9 mouse cellular contexts compared by ENCODE assay signal in the genomic region with DNA sequence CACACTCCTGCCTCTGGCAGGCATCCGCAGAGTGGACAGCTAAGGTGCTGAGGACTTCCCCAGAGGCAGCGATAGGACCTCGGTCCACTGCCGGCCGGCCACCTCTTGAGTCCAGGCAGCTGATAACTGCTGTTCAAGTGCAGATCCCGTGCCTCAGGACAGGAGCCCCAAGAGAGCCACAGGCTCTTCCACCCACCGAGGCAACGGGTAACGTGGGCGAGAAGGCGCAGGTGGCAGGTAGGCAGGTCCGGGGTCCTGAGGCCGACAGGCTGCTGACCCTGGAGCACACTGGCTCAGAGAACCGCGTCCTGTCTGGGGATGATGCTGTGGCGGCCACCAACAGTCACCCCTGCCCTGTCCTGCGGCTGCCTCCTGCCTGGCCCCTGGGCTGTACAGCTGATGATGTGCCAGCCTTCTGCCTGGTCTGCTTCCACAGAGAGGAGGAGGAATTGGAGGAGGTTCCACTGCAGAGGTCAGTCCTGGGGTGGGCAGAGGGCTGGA. TPM values are rescaled to one million over a fixed set of nuclear protein-coding genes. Genes with fewer than 3 reads are reported as not detected.
DNase-seq lines count a peak whose midpoint lies in the region; ATAC-seq and TF ChIP-seq lines count a peak whose summit lies in the region.
"Had no signal": no experiment of that assay in that cellular context is flagged by ENCODE, and none has a peak within 500 bp of the region (broad histone marks: within the 10 kb centered on the region; RNA-seq: fewer than 3 reads in every experiment).

No protein-coding gene starts in this region.

- H3K4me1 ChIP-seq in neural tube, embryonic 14.5 days (ENCODE audit: control insufficient read depth, insufficient read depth, low read length) = no peaks in the 10 kb centered on the region

- peak overlapping the region; percentile 30; the same call in 1 of the 2 replicates for H3K4me2 ChIP-seq in neural tube, embryonic 14.5 days (ENCODE audit: low read depth, low read length)

- peak; percentile 44 for DNase-seq in cerebellum, adult 11 months
- no peak for DNase-seq in cerebellum, postnatal 14 days
- no peak for DNase-seq in left cerebral cortex, adult 2 months (ENCODE audit: extremely low spot score in 1 of 2, low spot score in 2 of 2)
- DNase-seq in left cerebral cortex, adult 18-20 months (ENCODE audit: low spot score in 2 of 2) = no peak
- DNase-seq in heart, postnatal 4 days = peak; percentile 29
- DNase-seq in urinary bladder, postnatal 10 days (ENCODE audit: low spot score) = no peak
- no peak for DNase-seq in thymus, postnatal 0 days (ENCODE audit: low spot score)
- DNase-seq: kidney, adult 18-20 months had no signal

- intact Hi-C loops in left cerebral cortex, adult 2 months (cut with DNase I) = no loop called here

- H3K4me3 ChIP-seq in left cerebral cortex, adult 2 months = 0 out of 2 replicates have a peak overlapping the region, but pooled peaks have one; percentile 23
- H3K4me3 ChIP-seq in neural tube, embryonic 14.5 days (ENCODE audit: low read depth, low read length) = no peak overlapping the region

- ATAC-seq in neural tube, embryonic 14.5 days (ENCODE audit: low read depth) = no peak

- H3K9ac ChIP-seq in neural tube, embryonic 14.5 days (replicated peaks; ENCODE audit: low read depth, low read length) = no peak overlapping the region

- no peak for TF ChIP-seq CTCF in left cerebral cortex, adult 2 months (IDR thresholded peaks at IDR 0.05)

- H3K27me3 ChIP-seq in neural tube, embryonic 14.5 days (ENCODE audit: control insufficient read depth, insufficient read depth, low read length) = no peaks in the 10 kb centered on the region

- H3K36me3 ChIP-seq in neural tube, embryonic 14.5 days (ENCODE audit: control insufficient read depth, insufficient read depth, low read length) = no peaks in the 10 kb centered on the region

- WGBS in neural tube, embryonic 14.5 days = 52% methylated on average over 17 of the region's 17 CpGs

- no peak overlapping the region for H3K27ac ChIP-seq in left cerebral cortex, adult 2 months
- no peak overlapping the region for H3K27ac ChIP-seq in neural tube, embryonic 14.5 days (ENCODE audit: low read depth, low read length)

- no peaks in the 10 kb centered on the region for H3K9me3 ChIP-seq in neural tube, embryonic 14.5 days (ENCODE audit: control insufficient read depth, low read length)

RNA-seq across cellular contexts. Expression of a gene that starts 23.7 kb away (rescaled TPM):
- 10 to 100 TPM; 65.3 to 85.8 TPM for total RNA-seq in left cerebral cortex, adult 2 months (2021)
- 10 to 100 TPM; 77.0 to 77.5 TPM for total RNA-seq in left cerebral cortex, adult 18-20 months (2021)
- total RNA-seq in heart, postnatal 4 days (2021) = 10 to 100 TPM; 40.4 to 46.3 TPM
- polyA plus RNA-seq in neural tube, embryonic 14.5 days (2014; fragmentation: Nextera tagmentation; extraction: Ambion mirVana) = 232 and 271 TPM in 2 replicates
- 17.9 and 19.1 TPM in 2 replicates for polyA plus RNA-seq in thymus, postnatal 0 days (2015; fragmentation: Nextera tagmentation; extraction: Ambion mirVana)

RNA-seq across cellular contexts. Expression of a gene that starts 48.4 kb away (rescaled TPM):
- total RNA-seq in left cerebral cortex, adult 2 months (2021) = 100 to 1,000 TPM in 1 of 2 experiments, 10 to 100 TPM in 1; 92.7 to 102 TPM
- total RNA-seq in left cerebral cortex, adult 18-20 months (2021) = 10 to 100 TPM; 94.3 to 95.0 TPM
- 10 to 100 TPM; 48.9 to 50.3 TPM for total RNA-seq in heart, postnatal 4 days (2021)
- polyA plus RNA-seq in neural tube, embryonic 14.5 days (2014; fragmentation: Nextera tagmentation; extraction: Ambion mirVana) = 68.3 and 77.2 TPM in 2 replicates
- 46.8 and 56.5 TPM in 2 replicates for polyA plus RNA-seq in thymus, postnatal 0 days (2015; fragmentation: Nextera tagmentation; extraction: Ambion mirVana)

Comparison
In these comparisons a context has a peak if more than half of its experiments do, and no peak if none do; other contexts are left out.
1. DNase-seq: peak in cerebellum, adult 11 months (single experiment) and heart, postnatal 4 days (single experiment); none in cerebellum, postnatal 14 days (0 of 2), left cerebral cortex, adult 2 months (0 of 2), left cerebral cortex, adult 18-20 months (0 of 2), urinary bladder, postnatal 10 days (single experiment) and thymus, postnatal 0 days (single experiment).